Mouse (Mus musculus) limb, embryonic 14.5 days (tissue): ENCODE measurements at regions not wholly inside any gene's neighbourhood (a gene's known extent, or its start where the extent isn't known, plus 50 kb on each side); places are given as distances from the start of the nearest gene placed in this dataset.

Experiments
- ATAC-seq: fragments of 200-750 bp; cut with Nextera tagmentation; 2 replicates; pipeline ENCODE4 v1.8.0; 2017; ENCODE audit warnings: low read depth, moderate number of reproducible peaks, moderate TSS enrichment; ENCODE audit not compliant: low FRiP score
- DNase-seq: peaks from one replicate; pipeline ENCODE4 v3.0.0-alpha.2; 2015; ENCODE audit warnings: low spot score
- H3K27ac ChIP-seq: fragments of 300-500 bp; sonication (generic); replicated peaks from 2 replicates; pipeline ENCODE4 v1.5.1; 2014; ENCODE audit warnings: low read depth, mild to moderate bottlenecking, low read length, moderate library complexity, mixed read lengths
- H3K27me3 ChIP-seq: fragments of 300-500 bp; sonication (generic); 2 replicates; pipeline ENCODE4 v1.6.1; 2014; ENCODE audit warnings: low read length, mixed read lengths; ENCODE audit not compliant: control insufficient read depth, insufficient read depth
- H3K36me3 ChIP-seq: fragments of 300-500 bp; sonication (generic); 2 replicates; pipeline ENCODE4 v1.6.1; 2014; ENCODE audit warnings: mild to moderate bottlenecking, low read length, moderate library complexity, mixed read lengths; ENCODE audit not compliant: control insufficient read depth, insufficient read depth
- H3K4me1 ChIP-seq: fragments of 300-500 bp; sonication (generic); 2 replicates; pipeline ENCODE4 v1.6.1; 2014; ENCODE audit warnings: antibody characterized with exemption, low read length, mixed read lengths; ENCODE audit not compliant: control insufficient read depth, insufficient read depth
- H3K4me2 ChIP-seq: fragments of 300-500 bp; sonication (generic); replicated peaks from 2 replicates; pipeline ENCODE4 v1.6.1; 2014; ENCODE audit warnings: low read depth, mild to moderate bottlenecking, low read length, moderate library complexity; ENCODE audit not compliant: severe bottlenecking
- H3K4me3 ChIP-seq: fragments of 300-500 bp; sonication (generic); replicated peaks from 2 replicates; pipeline ENCODE4 v1.5.1; 2014; ENCODE audit warnings: low read length
- H3K9ac ChIP-seq: fragments of 300-500 bp; sonication (generic); 2 replicates; pipeline ENCODE4 v1.6.1; 2014; ENCODE audit warnings: mild to moderate bottlenecking, low read depth, low read length, moderate library complexity; ENCODE audit not compliant: severe bottlenecking
- H3K9me3 ChIP-seq: fragments of 300-500 bp; sonication (generic); 2 replicates; pipeline ENCODE4 v1.6.1; 2016; ENCODE audit warnings: low read length; ENCODE audit not compliant: control insufficient read depth
- POLR2A ChIP-seq: fragments of 200-500 bp; IDR thresholded peaks from 2 replicates; pipeline ENCODE4 v1.8.0; 2012; ENCODE audit warnings: inconsistent platforms, mild to moderate bottlenecking, moderate library complexity, borderline replicate concordance; ENCODE audit not compliant: insufficient read depth, insufficient read length; ENCODE audit errors: extremely low read depth
- WGBS: fragments of 180-500 bp; shearing (Covaris S2); extraction: QIAGEN DNeasy Blood & Tissue Kit; methylation state at CpG from one replicate; pipeline ENCODE4 v1.1.7; 2014; 5-methylcytosine and 5-hydroxymethylcytosine counted together

- DNase-seq, result no peak
- H3K27ac ChIP-seq, result no peak overlapping the region
- H3K36me3 ChIP-seq, result no peaks in the 10 kb centered on the region
- no peak for TF ChIP-seq POLR2A
- no peak overlapping the region for H3K4me3 ChIP-seq
- no peak overlapping the region for H3K9ac ChIP-seq
- H3K27me3 ChIP-seq, result no peaks in the 10 kb centered on the region
- no peaks in the 10 kb centered on the region for H3K4me1 ChIP-seq
- no peak overlapping the region for H3K4me2 ChIP-seq
- 85% methylated on average over 3 of the region's 3 CpGs for WGBS
- no peaks in the 10 kb centered on the region for H3K9me3 ChIP-seq
- ATAC-seq, result no peak
These were observed 97.1 kb upstream of the Adamts3 start for GRCm38 (mm10) chr5:89980204-89980603.

DNA sequence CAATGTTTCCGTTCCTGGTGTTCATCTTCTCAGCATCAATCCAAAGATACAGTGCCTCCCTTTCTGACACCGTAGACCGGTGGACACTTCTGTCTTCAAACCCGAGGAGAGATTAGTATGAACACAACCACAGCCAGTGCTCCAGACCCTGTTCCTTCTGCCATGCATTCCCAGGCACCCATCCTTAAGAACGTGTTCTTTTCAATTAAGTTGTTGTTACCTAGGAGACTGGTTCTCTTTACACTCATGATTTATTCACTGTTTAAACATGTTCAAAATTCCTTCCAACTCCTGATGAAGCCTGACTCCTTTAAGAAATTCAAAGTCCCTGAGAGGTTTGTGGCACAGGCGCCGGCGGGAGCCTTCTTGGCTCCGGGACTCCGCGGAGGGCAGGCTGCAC, 69.5 kb upstream of the Adamts3 start:
- DNase-seq, result no peak
- H3K9me3 ChIP-seq, result no peaks in the 10 kb centered on the region
- no peak for ATAC-seq
- WGBS, result 83% methylated on average over 11 of the region's 11 CpGs
- H3K27me3 ChIP-seq, result no peaks in the 10 kb centered on the region
- H3K4me2 ChIP-seq, result no peak overlapping the region
- no peaks in the 10 kb centered on the region for H3K36me3 ChIP-seq
- no peak overlapping the region for H3K9ac ChIP-seq
- H3K27ac ChIP-seq, result no peak overlapping the region
- no peaks in the 10 kb centered on the region for H3K4me1 ChIP-seq
- H3K4me3 ChIP-seq, result no peak overlapping the region
- no peak for TF ChIP-seq POLR2A

- H3K4me1 ChIP-seq, result 0 out of 2 replicates have a peak, but pooled peaks cover 3% of the 10 kb centered on the region
- no peak overlapping the region for H3K4me2 ChIP-seq
- DNase-seq (peak; percentile 44), ATAC-seq (no peak)
- no peaks in the 10 kb centered on the region for H3K9me3 ChIP-seq
- H3K9ac ChIP-seq, result no peak overlapping the region
- no peak overlapping the region for H3K4me3 ChIP-seq
- WGBS, result 30% methylated on average over 3 of the region's 3 CpGs
- no peaks in the 10 kb centered on the region for H3K36me3 ChIP-seq
- no peaks in the 10 kb centered on the region for H3K27me3 ChIP-seq
- H3K27ac ChIP-seq, result no peak overlapping the region
- TF ChIP-seq POLR2A, result no peak
These were observed 62.5 kb upstream of the Adamts3 start for GRCm38 (mm10) chr5:89945660-89945925.

- no peak for TF ChIP-seq POLR2A
- Histone ChIP-seq H3K4me3 (no peak overlapping the region), H3K9ac (no peak overlapping the region), H3K4me2 (no peak overlapping the region), H3K27ac (no peak overlapping the region), H3K4me1 (0 out of 2 replicates have a peak, but pooled peaks cover 3% of the 10 kb centered on the region), H3K27me3 (no peaks in the 10 kb centered on the region), H3K36me3 (no peaks in the 10 kb centered on the region), H3K9me3 (no peaks in the 10 kb centered on the region)
- DNase-seq (no peak), ATAC-seq (peak; percentile 78)
- 40% methylated on average over 5 of the region's 5 CpGs for WGBS
These were observed 61.9 kb upstream of the Adamts3 start for GRCm38 (mm10) chr5:89944855-89945659.

GRCm38 (mm10) chr5:89943276-89944127, 60.4 kb upstream of the Adamts3 start:
- 63% methylated on average over 9 of the region's 9 CpGs for WGBS
- no peak for TF ChIP-seq POLR2A
- Histone ChIP-seq H3K27me3 (no peaks in the 10 kb centered on the region), H3K36me3 (no peaks in the 10 kb centered on the region), H3K9me3 (peaks cover 3% of the 10 kb centered on the region; the same call in 1 of the 2 replicates), H3K4me1 (0 out of 2 replicates have a peak, but pooled peaks cover 3% of the 10 kb centered on the region), H3K27ac (no peak overlapping the region), H3K9ac (no peak overlapping the region), H3K4me3 (no peak overlapping the region), H3K4me2 (no peak overlapping the region)
- ATAC-seq, result no peak
- no peak for DNase-seq
